Mouse (Mus musculus) heart, embryonic 15.5 days (tissue): ENCODE results near the gene Klk13. TPM values are rescaled to one million over a fixed set of nuclear protein-coding genes. Genes with fewer than 3 reads are reported as not detected.
"Not testable (repeated sequence)": the region's sequence is repeated elsewhere in the genome, so short reads cannot be mapped to it uniquely, and the experiment has no call there.

Experiments used
- ATAC-seq: fragments of 200-750 bp; cut with Nextera tagmentation; replicated peaks from 2 replicates; pipeline ENCODE4 v1.8.0; 2017; ENCODE audit warnings: low read depth, moderate TSS enrichment; ENCODE audit not compliant: insufficient number of reproducible peaks, insufficient read depth, low FRiP score
- H3K27ac ChIP-seq: fragments of 300-500 bp; sonication (generic); 2 replicates; pipeline ENCODE4 v1.5.1; 2015; ENCODE audit warnings: mild to moderate bottlenecking, inconsistent platforms
- H3K27me3 ChIP-seq: fragments of 300-500 bp; sonication (generic); 2 replicates; pipeline ENCODE4 v1.6.1; 2015; ENCODE audit warnings: inconsistent platforms
- H3K36me3 ChIP-seq: fragments of 300-500 bp; sonication (generic); 2 replicates; pipeline ENCODE4 v1.6.1; 2015; ENCODE audit warnings: mild to moderate bottlenecking, inconsistent platforms
- H3K4me1 ChIP-seq: fragments of 300-500 bp; sonication (generic); replicated peaks from 2 replicates; pipeline ENCODE4 v1.6.1; 2015; ENCODE audit warnings: inconsistent platforms
- H3K4me2 ChIP-seq: fragments of 300-500 bp; sonication (generic); 2 replicates; pipeline ENCODE4 v1.6.1; 2015; ENCODE audit warnings: inconsistent platforms, mild to moderate bottlenecking, moderate library complexity
- H3K4me3 ChIP-seq: fragments of 300-500 bp; sonication (generic); 2 replicates; pipeline ENCODE4 v1.5.1; 2015; ENCODE audit warnings: mild to moderate bottlenecking, inconsistent platforms
- H3K9ac ChIP-seq: fragments of 300-500 bp; sonication (generic); 2 replicates; pipeline ENCODE4 v1.6.1; 2015; ENCODE audit warnings: mild to moderate bottlenecking, inconsistent platforms
- H3K9me3 ChIP-seq: fragments of 300-500 bp; sonication (generic); replicated peaks from 2 replicates; pipeline ENCODE4 v1.6.1; 2016; ENCODE audit warnings: inconsistent platforms
- WGBS: fragments of 180-500 bp; shearing (Covaris S2); methylation state at CpG from one replicate; pipeline ENCODE4 v1.1.7; 2015; ENCODE audit warnings: mixed read lengths; 5-methylcytosine and 5-hydroxymethylcytosine counted together
- polyA plus RNA-seq: library from polyadenylated mRNA; unstranded; fragments of >200 nt; fragmentation: Nextera tagmentation; extraction: Ambion mirVana; gene quantifications from 2 replicates; pipeline ENCODE4 v1.2.1, GENCODE M21; 2015

Klk13 gene
- polyA plus RNA-seq: 0.19 and 0.34 TPM in 2 replicates

- H3K4me2 ChIP-seq: 0 out of 2 replicates have a peak within 1 kb of the TSS, but pooled peaks have one; percentile 3
- no peak within 1 kb of the TSS for H3K9ac ChIP-seq
- 59% methylated on average over 4 of the region's 4 CpGs for WGBS
- no peaks in the 10 kb centered on the region for H3K36me3 ChIP-seq
- no peak for ATAC-seq
- H3K9me3 ChIP-seq: no peaks in the 10 kb centered on the region
- no peak within 1 kb of the TSS for H3K4me3 ChIP-seq
- peaks cover 6% of the 10 kb centered on the region for H3K27me3 ChIP-seq
- 0 out of 2 replicates have a peak, but pooled peaks cover 4% of the 10 kb centered on the region for H3K4me1 ChIP-seq
- no peak within 1 kb of the TSS for H3K27ac ChIP-seq
Observed at GRCm38 (mm10) chr7:43712267-43712666, at the start of gene Klk13. Gene Klk13 (plus strand): TSS chr7:43712567.

GRCm38 (mm10) chr7:43662804-43663203 lies 49.6 kb upstream of the Klk13 start:
- ATAC-seq: no peak
- H3K4me2 ChIP-seq: no peak overlapping the region
- H3K27ac ChIP-seq: no peak overlapping the region
- no peak overlapping the region for H3K9ac ChIP-seq
- no peaks in the 10 kb centered on the region; the same call in 1 of the 2 replicates for H3K27me3 ChIP-seq
- no peaks in the 10 kb centered on the region for H3K4me1 ChIP-seq
- no peak overlapping the region for H3K4me3 ChIP-seq
- WGBS: 79% methylated on average over 1 of the region's 1 CpGs
- H3K9me3 ChIP-seq: no peaks in the 10 kb centered on the region
- H3K36me3 ChIP-seq: no peaks in the 10 kb centered on the region

GRCm38 (mm10) chr7:43667221-43667620 lies 45.1 kb upstream of the Klk13 start:
- H3K9me3 ChIP-seq, H3K36me3 ChIP-seq, H3K27me3 ChIP-seq, H3K4me3 ChIP-seq, H3K9ac ChIP-seq, ATAC-seq, H3K27ac ChIP-seq, H3K4me2 ChIP-seq, H3K4me1 ChIP-seq: not testable (repeated sequence)
- 73% methylated on average over 4 of the region's 4 CpGs for WGBS

GRCm38 (mm10) chr7:43668582-43668981 lies 43.8 kb upstream of the Klk13 start:
- no peak overlapping the region for H3K9ac ChIP-seq
- no peak for ATAC-seq
- no peak overlapping the region for H3K27ac ChIP-seq
- H3K9me3 ChIP-seq: no peaks in the 10 kb centered on the region
- no peak overlapping the region for H3K4me2 ChIP-seq
- no peaks in the 10 kb centered on the region for H3K36me3 ChIP-seq
- 21% methylated on average over 3 of the region's 3 CpGs for WGBS
- H3K4me3 ChIP-seq: no peak overlapping the region
- H3K4me1 ChIP-seq: peaks cover 7% of the 10 kb centered on the region
- no peaks in the 10 kb centered on the region for H3K27me3 ChIP-seq

GRCm38 (mm10) chr7:43671064-43671808 lies 41.1 kb upstream of the Klk13 start:
- H3K4me1 ChIP-seq: peaks cover 7% of the 10 kb centered on the region
- H3K9ac ChIP-seq: no peak overlapping the region
- 65% methylated on average over 11 of the region's 11 CpGs for WGBS
- H3K36me3 ChIP-seq: peaks cover 14% of the 10 kb centered on the region
- no peaks in the 10 kb centered on the region for H3K27me3 ChIP-seq
- H3K4me2 ChIP-seq: peak overlapping the region; percentile 74
- peak overlapping the region; percentile 72 for H3K27ac ChIP-seq
- ATAC-seq: no peak
- no peaks in the 10 kb centered on the region for H3K9me3 ChIP-seq
- H3K4me3 ChIP-seq: peak overlapping the region; percentile 71

GRCm38 (mm10) chr7:43671809-43672580 lies 40.4 kb upstream of the Klk13 start, which contains the start of gene Ctu1:
Gene Ctu1 (plus strand): TSS chr7:43672016.
- H3K27me3 ChIP-seq: no peaks in the 10 kb centered on the region
- H3K4me1 ChIP-seq: peaks cover 7% of the 10 kb centered on the region
- H3K9ac ChIP-seq: peak within 1 kb of the TSS; percentile 64
- under 1% methylated on average over 26 of the region's 26 CpGs for WGBS
- peak; percentile 98 for ATAC-seq
- peaks cover 21% of the 10 kb centered on the region for H3K36me3 ChIP-seq
- H3K9me3 ChIP-seq: no peaks in the 10 kb centered on the region
- peak within 1 kb of the TSS; percentile 71 for H3K4me3 ChIP-seq
- H3K4me2 ChIP-seq: peak within 1 kb of the TSS; percentile 74
- H3K27ac ChIP-seq: peak within 1 kb of the TSS; percentile 72

GRCm38 (mm10) chr7:43672581-43673260 lies 39.6 kb upstream of the Klk13 start:
- ATAC-seq: no peak
- 16% methylated on average over 10 of the region's 10 CpGs for WGBS
- Histone ChIP-seq H3K4me2 (peak overlapping the region; percentile 74), H3K9me3 (no peaks in the 10 kb centered on the region), H3K4me1 (peaks cover 7% of the 10 kb centered on the region), H3K9ac (peak overlapping the region; percentile 64), H3K27ac (no peak overlapping the region), H3K27me3 (no peaks in the 10 kb centered on the region), H3K36me3 (peaks cover 28% of the 10 kb centered on the region), H3K4me3 (peak overlapping the region; percentile 71)

GRCm38 (mm10) chr7:43675091-43675490 lies 37.3 kb upstream of the Klk13 start:
- Histone ChIP-seq H3K4me3 (no peak overlapping the region), H3K9me3 (no peaks in the 10 kb centered on the region), H3K4me1 (peaks cover 7% of the 10 kb centered on the region), H3K4me2 (no peak overlapping the region), H3K9ac (no peak overlapping the region), H3K27me3 (no peaks in the 10 kb centered on the region), H3K27ac (no peak overlapping the region), H3K36me3 (peaks cover 32% of the 10 kb centered on the region)
- no peak for ATAC-seq
- 87% methylated on average over 32 of the region's 32 CpGs for WGBS

- no peak overlapping the region for H3K4me2 ChIP-seq
- no peak overlapping the region for H3K4me3 ChIP-seq
- no peak for ATAC-seq
- peaks cover 32% of the 10 kb centered on the region for H3K36me3 ChIP-seq
- H3K27me3 ChIP-seq: no peaks in the 10 kb centered on the region
- no peaks in the 10 kb centered on the region for H3K9me3 ChIP-seq
- H3K4me1 ChIP-seq: no peaks in the 10 kb centered on the region
- H3K27ac ChIP-seq: no peak overlapping the region
- H3K9ac ChIP-seq: no peak overlapping the region
Observed at GRCm38 (mm10) chr7:43678517-43678916, 33.9 kb upstream of the Klk13 start.

GRCm38 (mm10) chr7:43680960-43681359 lies 31.4 kb upstream of the Klk13 start:
- WGBS: 23% methylated on average over 5 of the region's 5 CpGs

GRCm38 (mm10) chr7:43682511-43682910 lies 29.9 kb upstream of the Klk13 start:
- not testable (repeated sequence) for ATAC-seq, H3K4me3 ChIP-seq, H3K27me3 ChIP-seq, H3K27ac ChIP-seq, H3K9me3 ChIP-seq, H3K9ac ChIP-seq, H3K4me1 ChIP-seq, H3K4me2 ChIP-seq, H3K36me3 ChIP-seq
- 31% methylated on average over 1 of the region's 1 CpGs for WGBS

More at GRCm38 (mm10) chr7:43680960-43681359, 31.4 kb upstream of the Klk13 start:
- peaks cover 21% of the 10 kb centered on the region for H3K36me3 ChIP-seq
- H3K4me2 ChIP-seq: no peak overlapping the region
- H3K4me1 ChIP-seq: no peaks in the 10 kb centered on the region
- no peaks in the 10 kb centered on the region for H3K9me3 ChIP-seq
- ATAC-seq: no peak
- no peak overlapping the region for H3K27ac ChIP-seq
- H3K4me3 ChIP-seq: no peak overlapping the region
- no peak overlapping the region for H3K9ac ChIP-seq
- H3K27me3 ChIP-seq: no peaks in the 10 kb centered on the region
